Mouse (Mus musculus) cerebellum, postnatal 36 days (tissue): ENCODE results near the gene Il15.

Experiments
- DNase-seq, 2 experiments: peaks; one replicate each; pipeline ENCODE4 v3.0.0; 2021 to 2022; ENCODE audit warnings: mixed read lengths in 2 of 2

The Il15 gene

GRCm38 (mm10) chr8:82402686-82403330 is at the start of gene Il15:
TSS of gene Il15 (minus strand) at chr8:82403222.
- DNase-seq = peak; percentile 8 to 16

- no peak for DNase-seq
Observed at GRCm38 (mm10) chr8:82444897-82445296, 41.9 kb upstream of the Il15 start.

- DNase-seq = no peak
Observed at GRCm38 (mm10) chr8:82416587-82417340, 13.7 kb upstream of the Il15 start.

DNA sequence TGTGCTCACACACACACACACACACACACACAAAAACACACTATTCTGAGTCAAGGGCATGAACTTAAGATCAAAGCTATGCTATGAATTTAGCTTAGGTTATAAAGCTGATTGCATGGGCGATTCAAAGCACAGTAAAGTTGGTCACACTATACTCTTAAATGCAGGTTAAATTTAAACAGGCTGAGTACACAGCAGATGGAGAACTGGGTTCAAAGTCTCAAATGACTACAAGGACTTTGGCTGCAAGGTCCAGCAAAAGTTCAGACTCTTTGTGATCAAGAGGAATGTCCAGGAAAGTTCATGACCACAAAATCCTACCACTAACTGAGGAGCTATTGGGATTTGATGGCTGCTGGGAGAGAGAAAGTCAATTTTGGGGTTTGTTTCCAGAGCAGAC is 12.5 kb upstream of the Il15 start:
- DNase-seq = no peak

- no peak for DNase-seq
Observed at GRCm38 (mm10) chr8:82410135-82410534, 7.1 kb upstream of the Il15 start.

- no peak for DNase-seq
Observed at GRCm38 (mm10) chr8:82407060-82407459, 4.0 kb upstream of the Il15 start.

DNA sequence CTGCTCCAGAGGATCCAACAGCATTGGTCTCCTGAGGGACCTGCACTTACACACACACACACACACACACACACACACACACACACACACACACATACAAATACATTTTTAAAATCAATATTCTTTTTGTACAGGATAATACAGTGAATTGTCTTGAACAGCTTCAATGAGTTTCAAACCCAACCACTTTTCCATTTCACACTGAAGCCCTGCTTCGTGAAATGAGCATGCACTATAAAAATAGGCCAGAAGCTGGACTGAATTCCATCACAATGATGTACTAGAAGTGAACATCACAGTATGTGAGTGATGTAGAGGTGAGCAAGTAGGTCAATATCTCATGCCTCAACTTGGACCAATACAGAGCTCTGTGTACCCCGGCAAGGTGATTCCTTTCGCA is 1.0 kb upstream of the Il15 start:
- no peak for DNase-seq

DNA sequence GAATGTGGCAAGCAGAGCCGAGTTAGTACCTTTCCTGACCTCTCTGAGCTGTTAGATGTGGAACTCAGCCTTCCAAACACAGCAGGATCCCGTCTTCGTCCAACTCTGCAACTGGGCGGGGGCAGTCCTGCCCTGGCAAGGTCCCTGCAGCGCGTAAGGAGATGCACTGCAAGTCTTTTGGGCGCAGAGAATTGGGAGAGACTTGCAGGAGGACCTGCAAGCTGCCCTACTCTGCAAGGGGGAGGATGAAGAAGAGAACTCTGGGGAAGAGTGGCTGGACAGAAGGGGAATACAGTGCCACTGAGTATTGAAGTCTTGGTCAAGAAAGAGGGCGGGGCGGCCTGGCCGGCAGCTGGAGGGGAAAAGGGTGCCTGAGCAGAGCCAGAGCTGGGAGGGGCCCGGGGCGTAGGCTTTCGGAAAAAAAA is 749 bp downstream of the Il15 start:
- peak; percentile 4 to 8 for DNase-seq

- no peak for DNase-seq
Observed at GRCm38 (mm10) chr8:82401490-82401889, 1.5 kb downstream of the Il15 start.

DNA sequence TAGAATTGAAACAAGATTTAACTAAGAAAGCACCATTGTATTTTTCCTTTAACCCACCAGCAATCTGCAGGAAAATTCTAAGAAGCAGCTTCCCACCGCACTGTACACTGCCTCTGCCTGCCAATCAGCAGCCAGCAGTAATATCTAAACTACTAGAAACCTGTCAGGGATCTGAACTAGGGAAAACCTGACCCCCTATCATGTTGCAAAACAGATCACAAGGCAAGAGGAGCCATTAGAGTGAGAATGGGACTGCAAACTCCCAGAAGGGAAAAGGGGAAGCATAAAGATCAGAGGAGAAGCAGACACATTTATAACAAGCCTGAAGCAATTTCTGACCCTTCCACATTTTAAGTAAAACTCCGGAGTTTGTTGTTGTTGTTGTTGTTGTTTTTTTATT is 2.0 kb downstream of the Il15 start:
- DNase-seq = no peak

GRCm38 (mm10) chr8:82400376-82400775 is 2.6 kb downstream of the Il15 start:
- DNase-seq = no peak

DNA sequence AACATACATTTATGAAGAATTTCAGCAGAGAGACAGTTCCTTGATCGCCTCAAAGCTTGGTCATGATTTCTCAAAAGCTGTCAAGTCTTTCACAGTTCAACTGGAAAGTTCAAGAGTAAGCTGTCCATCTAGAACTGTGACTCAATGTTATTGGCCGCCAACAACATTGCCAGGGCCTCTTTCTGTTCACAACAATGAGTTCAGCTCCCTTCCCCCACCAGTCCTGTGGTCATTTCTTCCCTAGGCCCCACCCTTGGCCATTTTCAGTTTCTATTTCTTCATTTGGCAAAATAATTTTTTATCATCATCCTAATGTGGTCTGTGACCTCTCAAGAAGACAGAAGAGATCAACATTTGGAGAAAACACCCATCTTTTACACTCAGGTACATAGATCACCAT is 4.5 kb downstream of the Il15 start:
- no peak for DNase-seq

- no peak for DNase-seq
Observed at GRCm38 (mm10) chr8:82391258-82391657, 11.8 kb downstream of the Il15 start.

DNA sequence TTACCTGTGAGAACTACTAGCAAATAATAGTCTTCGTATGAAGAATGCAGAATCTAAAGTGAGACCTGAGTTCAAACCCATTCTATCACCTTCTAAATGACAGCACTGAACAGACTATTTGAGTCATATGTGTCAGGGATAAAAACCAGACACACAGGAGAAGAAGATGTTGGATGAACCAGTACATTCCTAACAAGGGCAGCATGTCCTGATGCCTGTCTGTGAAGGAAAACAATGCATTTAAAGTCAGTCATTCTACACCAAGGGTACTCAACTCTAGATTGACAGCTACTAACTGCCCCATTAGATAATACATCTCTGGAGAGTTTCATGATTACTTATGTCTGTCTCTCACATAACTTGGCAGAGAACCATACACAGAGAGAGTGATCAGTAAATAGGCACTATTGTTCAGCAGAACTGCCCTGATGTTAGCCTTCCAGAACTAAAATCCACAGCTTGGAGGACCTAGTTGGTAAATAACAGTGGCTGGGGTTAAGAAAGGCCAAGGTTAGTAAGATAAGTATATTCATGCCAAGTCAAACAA is 14.6 kb downstream of the Il15 start:
- no peak for DNase-seq

- no peak for DNase-seq
Observed at GRCm38 (mm10) chr8:82387614-82388013, 15.4 kb downstream of the Il15 start.

GRCm38 (mm10) chr8:82385867-82386266 is 17.2 kb downstream of the Il15 start:
- no peak for DNase-seq

GRCm38 (mm10) chr8:82384458-82385234 is 18.4 kb downstream of the Il15 start:
- DNase-seq = no peak

GRCm38 (mm10) chr8:82383346-82383745 is 19.7 kb downstream of the Il15 start:
- no peak for DNase-seq

- DNase-seq = no peak
Observed at GRCm38 (mm10) chr8:82382316-82382715, 20.7 kb downstream of the Il15 start.

DNA sequence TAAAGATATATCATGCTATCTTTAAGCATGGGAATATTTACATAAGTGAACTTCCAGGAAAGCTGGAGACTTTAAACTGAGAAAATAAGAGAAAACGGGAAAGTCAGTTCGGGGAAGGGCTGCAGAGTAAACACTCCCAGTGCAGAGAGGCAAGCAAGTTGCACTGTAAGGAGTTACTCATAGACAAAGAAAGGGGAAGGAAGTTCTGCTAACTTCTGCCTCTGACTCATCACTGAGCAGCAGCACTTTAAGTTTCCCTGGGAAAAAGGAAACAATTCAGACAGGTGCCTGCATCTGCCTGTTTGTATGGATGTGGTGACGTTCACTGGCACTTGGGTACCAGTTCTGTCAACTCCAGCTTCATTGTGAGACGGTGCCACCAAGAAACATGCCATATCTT is 28.6 kb downstream of the Il15 start:
- DNase-seq = no peak

GRCm38 (mm10) chr8:82372846-82373245 is 30.2 kb downstream of the Il15 start:
- no peak for DNase-seq

DNA sequence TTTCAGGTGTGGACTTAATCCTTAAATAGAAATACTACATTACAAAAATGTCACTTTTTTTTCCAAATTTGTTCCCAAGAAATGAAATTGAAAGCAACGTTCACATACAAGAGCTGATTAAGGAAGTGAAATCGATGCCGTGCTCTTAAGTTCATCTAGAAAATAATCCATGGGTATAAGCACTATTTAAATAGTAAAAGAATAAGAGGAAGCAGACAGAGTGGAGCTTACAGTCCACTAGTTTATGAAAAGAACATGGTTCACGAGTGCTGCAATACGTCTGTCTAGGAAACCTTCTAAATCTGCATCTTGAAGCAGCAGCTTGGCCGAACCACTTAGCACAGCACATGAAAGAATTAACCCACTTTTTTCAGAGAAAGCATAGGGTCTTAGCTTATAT is 32.4 kb downstream of the Il15 start:
- no peak for DNase-seq

GRCm38 (mm10) chr8:82361061-82361460 is 42.0 kb downstream of the Il15 start:
- no peak for DNase-seq
